Mouse (Mus musculus): Measurements from ENCODE around the gene Esyt1.
A peak's percentile ranks its signal among the peaks of the same experiment; 100 is the strongest.

Gene Esyt1

GRCm38 (mm10) chr10:128487861-128488712 lies 37.6 kb downstream of the Esyt1 start:
- DNase-seq (ENCODE audit: low read depth) = no peak

GRCm38 (mm10) chr10:128486370-128486769 lies 39.3 kb downstream of the Esyt1 start:
- DNase-seq (ENCODE audit: low read depth) = no peak

- DNase-seq (ENCODE audit: low read depth) = no peak
Measured at GRCm38 (mm10) chr10:128474366-128474765, 51.3 kb downstream of the Esyt1 start.

DNA sequence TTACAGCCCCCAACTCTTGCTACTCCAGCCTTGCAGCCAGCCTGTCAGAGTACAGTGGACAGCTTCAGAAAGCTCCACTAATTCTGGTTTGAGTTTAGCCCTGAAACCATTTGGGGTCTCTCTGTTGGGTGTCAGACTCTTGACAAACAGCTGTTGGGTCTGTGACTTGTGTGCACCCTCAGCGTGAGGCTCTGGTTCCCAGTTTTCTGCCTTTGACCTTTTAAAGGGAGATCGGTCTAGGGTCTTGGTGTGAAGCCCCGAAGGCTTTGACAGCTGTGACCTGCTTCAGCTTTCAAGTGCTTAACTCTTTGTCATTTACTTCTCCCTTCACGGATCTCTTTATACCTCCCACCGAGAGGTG lies 65.4 kb downstream of the Esyt1 start:
- peak; percentile 35 for DNase-seq (ENCODE audit: low read depth)
